Mouse (Mus musculus): ENCODE measurements at regions not wholly inside any gene's neighbourhood (a gene's known extent, or its start where the extent isn't known, plus 50 kb on each side); places are given as distances from the start of the nearest gene placed in this dataset.

DNA sequence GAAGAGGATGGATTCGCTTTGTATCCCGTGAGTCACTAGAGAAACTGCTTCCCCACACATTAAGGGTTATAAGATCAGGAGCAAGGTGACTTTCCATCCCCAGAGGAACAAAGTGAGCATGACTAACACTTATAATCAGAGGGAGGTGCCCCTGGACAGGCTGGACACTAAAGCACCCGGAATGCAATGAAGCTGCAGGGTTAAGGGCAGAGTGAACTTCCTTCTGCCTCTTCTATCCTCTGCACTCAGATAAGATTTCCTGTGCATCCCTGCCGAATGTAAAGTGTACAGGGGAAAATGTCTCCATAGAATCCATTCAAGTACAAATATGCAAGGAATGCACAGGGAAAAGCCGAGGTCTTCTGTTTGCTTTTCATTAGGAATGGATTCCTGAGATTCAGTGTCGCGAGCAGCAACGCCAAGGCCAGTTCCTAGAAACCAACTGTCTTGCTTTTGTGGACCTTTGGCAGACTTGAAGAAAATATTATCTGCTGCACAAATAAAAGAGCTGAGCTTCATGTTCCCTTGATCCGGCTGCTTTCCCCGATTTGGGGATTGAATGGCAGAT is 58.5 kb upstream of the Fbxl7 start:
- no peak for DNase-seq (ENCODE audit: low spot score)
- 57% methylated on average over 10 of the region's 10 CpGs for WGBS
- H3K4me3 ChIP-seq (ENCODE audit: low read depth, low read length), result no peak overlapping the region
- no peaks in the 10 kb centered on the region for H3K9me3 ChIP-seq (ENCODE audit: control insufficient read depth, low read length)
- no peak for ATAC-seq (replicated peaks; ENCODE audit: low FRiP score)
- H3K4me1 ChIP-seq (replicated peaks; ENCODE audit: control insufficient read depth, insufficient read depth, low read length), result no peaks in the 10 kb centered on the region
- H3K36me3 ChIP-seq (ENCODE audit: control insufficient read depth, insufficient read depth, low read length), result no peaks in the 10 kb centered on the region
- H3K27ac ChIP-seq (ENCODE audit: low read depth, low read length), result no peak overlapping the region
- H3K27me3 ChIP-seq (replicated peaks; ENCODE audit: control insufficient read depth, insufficient read depth, low read length), result no peaks in the 10 kb centered on the region
- H3K9ac ChIP-seq (ENCODE audit: low read depth, low read length), result no peak overlapping the region
- H3K4me2 ChIP-seq, result no peak overlapping the region

DNA sequence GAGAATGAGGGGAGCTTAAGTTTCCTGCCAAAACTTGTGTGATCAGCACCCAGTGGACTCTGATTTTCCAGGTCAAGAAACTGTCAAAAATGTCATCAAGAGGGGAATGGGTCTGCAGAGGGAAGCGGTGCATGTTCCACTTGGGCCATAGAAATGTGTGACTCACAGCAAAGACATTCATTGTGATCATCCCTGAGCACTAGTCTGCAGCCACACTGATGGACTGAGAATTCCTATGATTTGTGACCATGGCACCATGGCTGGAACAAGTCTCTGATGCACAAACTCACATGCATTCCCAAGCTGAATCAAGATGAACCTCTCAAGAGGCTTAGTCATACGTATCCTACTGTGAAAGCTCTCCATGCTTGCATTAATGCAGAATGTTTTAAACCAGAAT is 63.6 kb upstream of the Fbxl7 start:
- H3K4me1 ChIP-seq (replicated peaks; ENCODE audit: control insufficient read depth, insufficient read depth, low read length), result no peaks in the 10 kb centered on the region
- ATAC-seq (replicated peaks; ENCODE audit: low FRiP score), result no peak
- H3K4me2 ChIP-seq, result no peak overlapping the region
- no peaks in the 10 kb centered on the region for H3K27me3 ChIP-seq (replicated peaks; ENCODE audit: control insufficient read depth, insufficient read depth, low read length)
- H3K4me3 ChIP-seq (ENCODE audit: low read depth, low read length), result no peak overlapping the region
- no peak for DNase-seq (ENCODE audit: low spot score)
- 84% methylated on average over 2 of the region's 2 CpGs for WGBS
- no peak overlapping the region for H3K27ac ChIP-seq (ENCODE audit: low read depth, low read length)
- H3K9ac ChIP-seq (ENCODE audit: low read depth, low read length), result no peak overlapping the region
- H3K36me3 ChIP-seq (ENCODE audit: control insufficient read depth, insufficient read depth, low read length), result no peaks in the 10 kb centered on the region
- H3K9me3 ChIP-seq (ENCODE audit: control insufficient read depth, low read length), result no peaks in the 10 kb centered on the region

DNA sequence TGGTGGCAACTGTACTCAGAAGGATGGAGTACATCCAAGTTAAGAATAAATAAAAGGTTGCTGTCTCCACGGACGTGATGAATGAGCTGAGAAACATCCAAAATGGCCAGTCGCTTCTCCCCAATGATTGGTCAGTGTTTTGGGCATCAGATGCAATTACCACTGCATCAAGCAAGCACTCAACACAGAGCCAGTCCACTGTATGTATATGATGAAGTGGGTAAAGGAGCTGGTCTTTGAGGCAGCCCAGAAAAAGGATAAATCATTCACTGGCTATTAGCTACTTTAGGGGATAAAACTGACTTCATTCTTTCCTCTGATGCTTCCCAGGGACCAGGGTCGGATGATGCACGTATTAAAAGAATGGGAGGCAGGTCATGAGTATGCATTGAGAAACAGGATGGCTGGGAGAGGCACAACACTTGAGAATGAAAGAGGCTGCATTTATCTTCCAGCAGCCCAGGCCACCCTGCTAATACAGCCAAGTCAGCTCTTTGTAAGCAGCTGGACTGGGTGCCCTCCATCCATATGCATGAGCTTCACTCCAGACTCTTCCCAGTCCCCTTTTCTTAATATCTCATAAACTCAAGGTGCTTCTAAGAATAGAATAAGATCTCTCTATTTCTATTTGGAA is 73.1 kb upstream of the Fbxl7 start:
- 70% methylated on average over 5 of the region's 5 CpGs for whole genome bisulfite sequencing
- DNase-seq (ENCODE audit: low spot score), result no peak
- Histone ChIP-seq H3K36me3 (ENCODE audit: control insufficient read depth, insufficient read depth, low read length) (no peaks in the 10 kb centered on the region), H3K27ac (ENCODE audit: low read depth, low read length) (no peak overlapping the region), H3K9ac (ENCODE audit: low read depth, low read length) (no peak overlapping the region), H3K4me3 (ENCODE audit: low read depth, low read length) (no peak overlapping the region), H3K4me2 (no peak overlapping the region), H3K4me1 (replicated peaks; ENCODE audit: control insufficient read depth, insufficient read depth, low read length) (no peaks in the 10 kb centered on the region), H3K27me3 (replicated peaks; ENCODE audit: control insufficient read depth, insufficient read depth, low read length) (no peaks in the 10 kb centered on the region), H3K9me3 (ENCODE audit: control insufficient read depth, low read length) (no peaks in the 10 kb centered on the region)
- no peak for ATAC-seq (replicated peaks; ENCODE audit: low FRiP score)

DNA sequence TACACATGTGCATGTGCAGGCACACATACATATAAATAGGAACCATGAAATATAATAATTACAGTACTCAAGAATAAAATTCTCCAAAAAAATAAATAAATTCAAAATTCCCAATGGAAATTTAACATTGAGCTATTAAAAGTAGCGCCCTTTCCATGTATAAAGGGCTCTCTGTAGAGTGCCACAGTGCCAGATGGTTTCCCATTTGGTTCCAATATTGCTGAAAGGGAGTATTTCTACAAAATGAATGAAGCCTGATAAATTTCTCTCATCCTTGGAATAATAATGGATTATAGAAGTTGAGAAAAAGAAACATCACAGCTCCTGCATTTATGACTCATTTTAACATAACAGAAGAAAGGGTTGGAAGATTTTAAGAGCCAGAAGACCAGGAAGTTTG is 75.4 kb upstream of the Fbxl7 start:
- H3K4me2 ChIP-seq, result no peak overlapping the region
- no peaks in the 10 kb centered on the region for H3K4me1 ChIP-seq (replicated peaks; ENCODE audit: control insufficient read depth, insufficient read depth, low read length)
- no peak overlapping the region for H3K4me3 ChIP-seq (ENCODE audit: low read depth, low read length)
- DNase-seq (ENCODE audit: low spot score), result no peak
- no peaks in the 10 kb centered on the region for H3K36me3 ChIP-seq (ENCODE audit: control insufficient read depth, insufficient read depth, low read length)
- WGBS, result 90% methylated on average over 1 of the region's 1 CpGs
- no peak overlapping the region for H3K27ac ChIP-seq (ENCODE audit: low read depth, low read length)
- H3K9ac ChIP-seq (ENCODE audit: low read depth, low read length), result no peak overlapping the region
- no peaks in the 10 kb centered on the region for H3K9me3 ChIP-seq (ENCODE audit: control insufficient read depth, low read length)
- no peak for ATAC-seq (replicated peaks; ENCODE audit: low FRiP score)
- no peaks in the 10 kb centered on the region for H3K27me3 ChIP-seq (replicated peaks; ENCODE audit: control insufficient read depth, insufficient read depth, low read length)

DNA sequence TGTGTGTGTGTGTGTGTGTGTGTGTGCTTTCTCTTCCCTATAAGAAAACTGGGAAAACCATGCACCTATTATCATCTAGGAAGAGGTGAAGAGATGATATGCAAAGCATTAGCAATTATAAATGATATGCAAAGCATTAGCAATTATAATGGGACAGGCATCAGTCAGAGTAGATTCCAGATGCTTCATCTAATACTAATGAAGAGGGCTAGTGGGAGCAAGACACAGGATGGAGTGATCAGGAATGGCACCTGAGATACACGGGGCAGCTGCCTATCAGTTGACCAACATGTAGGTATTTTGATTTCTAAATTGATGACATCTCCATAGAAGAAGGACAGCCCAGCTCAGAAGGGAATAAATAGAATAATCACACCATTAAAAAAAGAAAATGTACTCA is 97.7 kb upstream of the Fbxl7 start:
- Histone ChIP-seq H3K36me3 (ENCODE audit: control insufficient read depth, insufficient read depth, low read length) (no peaks in the 10 kb centered on the region), H3K9me3 (ENCODE audit: control insufficient read depth, low read length) (no peaks in the 10 kb centered on the region), H3K27me3 (replicated peaks; ENCODE audit: control insufficient read depth, insufficient read depth, low read length) (no peaks in the 10 kb centered on the region), H3K27ac (ENCODE audit: low read depth, low read length) (no peak overlapping the region), H3K9ac (ENCODE audit: low read depth, low read length) (no peak overlapping the region), H3K4me1 (replicated peaks; ENCODE audit: control insufficient read depth, insufficient read depth, low read length) (no peaks in the 10 kb centered on the region), H3K4me3 (ENCODE audit: low read depth, low read length) (no peak overlapping the region), H3K4me2 (no peak overlapping the region)
- ATAC-seq (replicated peaks; ENCODE audit: low FRiP score), result no peak
- 64% methylated on average over 1 of the region's 1 CpGs for WGBS
- DNase-seq (ENCODE audit: low spot score), result no peak

DNA sequence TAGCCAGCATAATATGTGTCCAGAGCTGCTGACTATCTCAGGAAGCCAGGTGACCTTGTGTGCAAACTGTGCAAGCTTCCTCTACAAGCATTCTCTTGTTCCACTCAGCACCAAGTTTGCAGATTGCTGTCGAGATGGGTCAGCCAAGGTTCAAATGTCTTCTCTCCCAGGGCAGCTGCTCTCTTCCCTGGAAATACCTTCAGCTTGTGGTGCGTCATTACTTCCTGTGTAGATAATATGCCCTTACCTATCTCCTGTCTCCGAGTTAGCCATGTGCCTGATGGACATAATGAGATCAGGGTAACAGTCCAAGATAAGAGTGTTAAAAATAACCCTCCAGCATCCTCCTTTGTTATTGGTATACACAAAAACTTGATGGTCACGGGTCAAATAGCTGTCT is 113.7 kb upstream of the Fbxl7 start:
- no peak for DNase-seq (ENCODE audit: low spot score)
- H3K4me3 ChIP-seq (ENCODE audit: low read depth, low read length), result no peak overlapping the region
- H3K36me3 ChIP-seq (ENCODE audit: control insufficient read depth, insufficient read depth, low read length), result no peaks in the 10 kb centered on the region
- ATAC-seq (replicated peaks; ENCODE audit: low FRiP score), result no peak
- H3K27ac ChIP-seq (ENCODE audit: low read depth, low read length), result no peak overlapping the region
- no peaks in the 10 kb centered on the region for H3K27me3 ChIP-seq (replicated peaks; ENCODE audit: control insufficient read depth, insufficient read depth, low read length)
- WGBS, result 42% methylated on average over 4 of the region's 4 CpGs
- H3K9ac ChIP-seq (ENCODE audit: low read depth, low read length), result no peak overlapping the region
- no peaks in the 10 kb centered on the region for H3K9me3 ChIP-seq (ENCODE audit: control insufficient read depth, low read length)
- H3K4me2 ChIP-seq, result no peak overlapping the region
- no peaks in the 10 kb centered on the region for H3K4me1 ChIP-seq (replicated peaks; ENCODE audit: control insufficient read depth, insufficient read depth, low read length)

DNA sequence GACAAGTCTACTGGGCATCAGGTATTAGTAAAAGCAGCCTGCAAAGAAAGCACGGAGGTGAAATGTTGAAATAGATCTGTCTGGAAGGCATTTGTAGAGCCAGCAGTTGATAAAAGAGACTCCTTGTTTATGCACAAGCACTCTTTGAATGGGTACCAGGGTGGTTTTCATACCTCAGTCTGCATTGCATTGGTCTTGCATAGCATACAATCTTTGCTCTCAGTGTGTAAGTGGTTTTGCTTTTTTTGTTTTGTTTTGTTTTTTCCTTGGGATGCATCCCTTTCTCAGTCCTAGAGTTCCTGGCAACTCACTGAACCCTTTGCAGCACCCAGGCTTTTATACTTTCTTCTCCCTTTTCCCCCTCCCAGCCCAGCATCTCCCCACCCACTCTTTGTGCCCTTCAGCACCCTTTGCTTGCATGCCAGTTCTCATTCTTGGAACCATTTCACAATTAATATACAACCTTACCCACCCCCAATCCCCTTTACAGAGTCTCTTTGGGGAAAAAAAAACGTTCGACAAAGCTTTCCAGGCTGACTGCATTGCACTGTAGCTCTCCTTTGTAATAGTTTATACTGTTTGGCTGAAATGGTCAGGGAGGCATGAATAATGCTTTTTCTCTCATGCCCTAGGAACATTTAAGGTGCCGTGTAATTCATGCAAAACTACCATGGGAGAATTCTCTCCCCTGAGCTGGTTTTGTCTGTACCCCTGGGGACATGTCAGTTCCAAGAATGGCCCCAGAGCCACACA is 118.7 kb upstream of the Fbxl7 start:
- Histone ChIP-seq H3K9ac (ENCODE audit: low read depth, low read length) (no peak overlapping the region), H3K4me3 (ENCODE audit: low read depth, low read length) (no peak overlapping the region), H3K36me3 (ENCODE audit: control insufficient read depth, insufficient read depth, low read length) (no peaks in the 10 kb centered on the region), H3K4me1 (replicated peaks; ENCODE audit: control insufficient read depth, insufficient read depth, low read length) (no peaks in the 10 kb centered on the region), H3K9me3 (ENCODE audit: control insufficient read depth, low read length) (no peaks in the 10 kb centered on the region), H3K4me2 (no peak overlapping the region), H3K27ac (ENCODE audit: low read depth, low read length) (no peak overlapping the region), H3K27me3 (replicated peaks; ENCODE audit: control insufficient read depth, insufficient read depth, low read length) (no peaks in the 10 kb centered on the region)
- 70% methylated on average over 4 of the region's 4 CpGs for WGBS
- no peak for DNase-seq (ENCODE audit: low spot score)
- ATAC-seq (replicated peaks; ENCODE audit: low FRiP score), result no peak

DNA sequence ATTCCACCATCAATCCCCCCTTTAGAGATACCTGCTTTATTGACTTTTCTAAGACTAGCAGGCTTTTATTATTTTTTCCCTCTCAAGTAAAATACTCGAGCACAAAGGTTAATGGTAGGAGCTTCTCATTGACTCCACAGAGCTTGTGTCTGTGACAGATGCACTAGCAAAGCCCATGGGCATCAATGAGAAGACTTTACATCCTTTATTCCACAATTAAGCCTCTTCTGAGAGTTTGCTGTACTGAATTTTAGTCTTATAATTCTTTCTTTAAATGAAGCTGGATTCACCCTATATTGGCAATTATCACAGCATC is 119.2 kb upstream of the Fbxl7 start:
- DNase-seq (ENCODE audit: low spot score), result no peak
- Histone ChIP-seq H3K36me3 (ENCODE audit: control insufficient read depth, insufficient read depth, low read length) (no peaks in the 10 kb centered on the region), H3K9ac (ENCODE audit: low read depth, low read length) (no peak overlapping the region), H3K4me3 (ENCODE audit: low read depth, low read length) (no peak overlapping the region), H3K27me3 (replicated peaks; ENCODE audit: control insufficient read depth, insufficient read depth, low read length) (no peaks in the 10 kb centered on the region), H3K9me3 (ENCODE audit: control insufficient read depth, low read length) (no peaks in the 10 kb centered on the region), H3K4me1 (replicated peaks; ENCODE audit: control insufficient read depth, insufficient read depth, low read length) (no peaks in the 10 kb centered on the region), H3K4me2 (no peak overlapping the region), H3K27ac (ENCODE audit: low read depth, low read length) (no peak overlapping the region)
- no peak for ATAC-seq (replicated peaks; ENCODE audit: low FRiP score)
- 43% methylated on average over 1 of the region's 1 CpGs for WGBS

DNA sequence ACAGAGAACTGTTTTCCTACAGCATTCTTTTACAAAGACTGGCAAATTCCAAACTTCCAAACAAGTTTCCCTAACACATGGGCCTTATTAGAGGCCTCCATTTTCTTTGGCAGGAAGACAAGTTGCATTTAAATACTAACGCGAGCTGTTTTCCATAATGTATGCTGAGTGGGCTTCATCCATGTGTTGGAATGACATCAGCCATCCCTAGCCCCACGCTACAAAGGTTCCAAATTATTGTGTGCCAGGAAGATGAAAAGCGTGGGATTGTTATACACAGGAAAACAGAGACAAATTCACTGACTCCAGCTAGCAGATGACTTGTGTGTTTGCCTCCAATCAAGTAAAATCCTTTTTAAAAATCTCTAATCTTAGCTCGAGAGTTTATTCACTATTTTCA is 125.1 kb upstream of the Fbxl7 start:
- H3K9ac ChIP-seq (ENCODE audit: low read depth, low read length), result no peak overlapping the region
- no peak overlapping the region for H3K4me2 ChIP-seq
- no peak overlapping the region for H3K4me3 ChIP-seq (ENCODE audit: low read depth, low read length)
- no peaks in the 10 kb centered on the region for H3K27me3 ChIP-seq (replicated peaks; ENCODE audit: control insufficient read depth, insufficient read depth, low read length)
- no peaks in the 10 kb centered on the region for H3K4me1 ChIP-seq (replicated peaks; ENCODE audit: control insufficient read depth, insufficient read depth, low read length)
- WGBS, result 77% methylated on average over 5 of the region's 5 CpGs
- H3K27ac ChIP-seq (ENCODE audit: low read depth, low read length), result no peak overlapping the region
- DNase-seq (ENCODE audit: low spot score) (no peak), ATAC-seq (replicated peaks; ENCODE audit: low FRiP score) (no peak)
- no peaks in the 10 kb centered on the region for H3K36me3 ChIP-seq (ENCODE audit: control insufficient read depth, insufficient read depth, low read length)
- H3K9me3 ChIP-seq (ENCODE audit: control insufficient read depth, low read length), result no peaks in the 10 kb centered on the region
